Mouse (Mus musculus) macrophage (primary cell): ENCODE results near the gene Rtf2. TPM values are rescaled to one million over a fixed set of nuclear protein-coding genes. Genes with fewer than 3 reads are reported as not detected.
A peak's percentile ranks its signal among the peaks of the same experiment; 100 is the strongest.

Experiments
- H3K27ac ChIP-seq: fragments of 350-480 bp; formaldehyde crosslinking; 2 replicates; pipeline ENCODE4 v1.9.0; 2021
- H3K36me3 ChIP-seq: fragments of 350-480 bp; formaldehyde crosslinking; 2 replicates; pipeline ENCODE4 v1.9.0; 2021; ENCODE audit errors: inconsistent target
- H3K4me3 ChIP-seq: fragments of 350-480 bp; formaldehyde crosslinking; 2 replicates; pipeline ENCODE4 v1.9.0; 2021; ENCODE audit errors: inconsistent target
- H3K79me2 ChIP-seq: fragments of 350-480 bp; formaldehyde crosslinking; 2 replicates; pipeline ENCODE4 v1.9.0; 2021; ENCODE audit errors: inconsistent target
- WGBS: methylation state at CpG from one replicate; pipeline ENCODE4 v1.1.7; 2026; ENCODE audit warnings: inconsistent platforms; ENCODE audit not compliant: missing documents; 5-methylcytosine and 5-hydroxymethylcytosine counted together
- polyA plus RNA-seq: library from polyadenylated mRNA; stranded (reverse); fragments of 250-400 nt; gene quantifications from 3 replicates; pipeline ENCODE4 v1.2.4, GENCODE M21; 2018; ENCODE audit warnings: inconsistent platforms

Rtf2 gene
- polyA plus RNA-seq, 1 experiment from 2014 or later = 215 TPM

- H3K27ac ChIP-seq = no peak overlapping the region
- peaks cover 57% of the 10 kb centered on the region; the same call in 1 of the 2 replicates for H3K79me2 ChIP-seq
- WGBS = 92% methylated on average over 10 of the region's 10 CpGs
- H3K4me3 ChIP-seq = no peak overlapping the region
- peaks cover 88% of the 10 kb centered on the region for H3K36me3 ChIP-seq
These were observed 12.1 kb downstream of the Rtf2 start for GRCm38 (mm10) chr2:172452458-172452857.

DNA sequence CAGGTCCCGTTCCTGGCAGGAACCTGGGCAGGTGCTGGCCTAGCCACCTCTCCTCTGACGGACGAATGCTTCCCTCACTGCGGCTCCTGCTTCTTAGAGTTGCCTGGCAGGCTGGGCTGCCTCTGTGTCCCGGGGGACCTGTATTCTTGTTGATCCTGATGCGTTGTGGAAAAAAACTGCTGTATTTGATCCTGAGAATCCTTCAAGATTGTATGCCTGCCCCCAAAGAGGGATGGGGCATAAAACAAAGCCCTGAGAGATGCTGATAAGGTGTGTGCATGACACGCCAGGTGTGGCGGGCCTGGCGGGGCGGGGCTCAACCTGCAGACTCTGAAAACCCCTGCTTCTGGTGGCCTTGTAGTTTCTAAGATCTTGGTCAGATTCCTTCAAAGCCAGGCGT lies 18.1 kb downstream of the Rtf2 start, which contains the start of gene Gcnt7:
TSS of gene Gcnt7 (minus strand) at position 101 of the 400 bp plus-strand sequence.
- Histone ChIP-seq H3K27ac (no peak within 1 kb of the TSS), H3K79me2 (peaks cover 55% of the 10 kb centered on the region; the same call in 1 of the 2 replicates), H3K36me3 (peaks cover 80% of the 10 kb centered on the region), H3K4me3 (no peak within 1 kb of the TSS)
- WGBS = 96% methylated on average over 11 of the region's 11 CpGs

GRCm38 (mm10) chr2:172460647-172461046 lies 20.3 kb downstream of the Rtf2 start:
- no peak overlapping the region for H3K4me3 ChIP-seq
- H3K36me3 ChIP-seq = peaks cover 88% of the 10 kb centered on the region
- peaks cover 38% of the 10 kb centered on the region; the same call in 1 of the 2 replicates for H3K79me2 ChIP-seq
- 89% methylated on average over 2 of the region's 2 CpGs for WGBS
- H3K27ac ChIP-seq = no peak overlapping the region

- Histone ChIP-seq H3K27ac (no peak overlapping the region), H3K79me2 (peaks cover 16% of the 10 kb centered on the region; the same call in 1 of the 2 replicates), H3K36me3 (peaks cover 88% of the 10 kb centered on the region), H3K4me3 (no peak overlapping the region)
- 97% methylated on average over 4 of the region's 4 CpGs for WGBS
These were observed 22.5 kb downstream of the Rtf2 start for GRCm38 (mm10) chr2:172462813-172463212.

DNA sequence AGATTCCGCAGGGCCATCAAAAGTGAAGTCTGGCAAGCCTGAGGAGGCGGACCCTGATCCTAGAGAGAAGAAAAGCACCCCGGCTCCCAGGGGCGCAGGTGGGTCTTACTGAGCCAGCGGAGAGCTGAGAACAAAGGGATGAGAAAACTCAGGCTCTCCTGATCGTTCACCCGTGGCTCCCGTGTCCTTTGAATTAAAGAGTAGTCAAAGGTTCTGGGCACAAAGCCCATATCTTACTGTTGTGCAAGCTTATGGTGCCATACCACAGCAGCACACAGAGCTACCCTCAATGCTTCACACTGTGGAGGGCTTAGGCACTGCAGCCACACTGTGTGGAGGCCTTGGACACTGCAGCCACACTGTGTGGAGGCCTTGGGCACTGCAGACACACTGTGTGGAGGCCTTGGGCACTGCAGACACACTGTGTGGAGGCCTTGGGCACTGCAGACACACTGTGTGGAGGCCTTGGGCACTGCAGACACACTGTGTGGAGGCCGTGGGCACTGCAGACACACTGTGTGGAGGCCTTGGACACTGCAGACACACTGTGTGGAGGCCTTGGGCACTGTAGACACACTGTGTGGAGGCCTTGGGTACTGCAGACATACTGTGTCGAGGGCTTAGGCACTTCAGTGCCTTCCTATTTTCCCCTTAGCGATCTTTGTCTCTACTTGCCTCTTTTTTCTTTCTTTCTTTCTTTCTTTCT lies 26.2 kb downstream of the Rtf2 start:
- 92% methylated on average over 11 of the region's 11 CpGs for WGBS
- Histone ChIP-seq H3K27ac (no peak overlapping the region), H3K36me3 (peaks cover 84% of the 10 kb centered on the region), H3K79me2 (no peaks in the 10 kb centered on the region), H3K4me3 (no peak overlapping the region)

- Histone ChIP-seq H3K36me3 (peaks cover 78% of the 10 kb centered on the region), H3K79me2 (no peaks in the 10 kb centered on the region), H3K27ac (0 out of 2 replicates have a peak overlapping the region, but pooled peaks have one; percentile 4), H3K4me3 (no peak overlapping the region)
- 81% methylated on average over 4 of the region's 5 CpGs for WGBS
These were observed 26.9 kb downstream of the Rtf2 start for GRCm38 (mm10) chr2:172467206-172467605.

DNA sequence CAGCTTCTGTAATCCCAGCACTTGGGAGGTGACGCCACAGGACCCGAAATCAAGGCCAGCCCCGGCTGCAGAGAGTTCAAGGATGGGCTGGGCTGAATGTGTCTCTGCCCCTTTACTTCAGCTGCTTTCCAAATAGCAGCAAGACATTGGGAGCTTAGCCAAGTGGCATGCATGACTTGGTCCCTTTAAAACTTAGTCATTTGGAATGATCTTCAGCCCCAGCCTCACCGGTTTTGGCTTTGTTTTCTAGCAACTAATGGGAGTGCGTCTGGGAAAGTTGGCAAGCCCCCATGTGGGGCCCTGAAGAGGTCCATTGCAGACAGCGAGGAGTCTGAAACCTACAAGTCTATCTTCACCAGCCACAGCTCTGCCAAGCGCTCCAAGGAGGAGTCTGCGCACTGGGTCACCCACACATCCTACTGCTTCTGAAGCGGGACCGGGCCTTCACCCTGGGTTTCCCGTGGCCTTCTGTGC lies 28.0 kb downstream of the Rtf2 start:
- Histone ChIP-seq H3K27ac (no peak overlapping the region), H3K36me3 (peaks cover 66% of the 10 kb centered on the region), H3K79me2 (no peaks in the 10 kb centered on the region), H3K4me3 (no peak overlapping the region)
- 97% methylated on average over 11 of the region's 11 CpGs for WGBS

- WGBS = 88% methylated on average over 11 of the region's 11 CpGs
- no peak within 1 kb of the TSS for H3K27ac ChIP-seq
- no peak within 1 kb of the TSS for H3K4me3 ChIP-seq
- H3K79me2 ChIP-seq = no peaks in the 10 kb centered on the region
- H3K36me3 ChIP-seq = peaks cover 29% of the 10 kb centered on the region
These were observed 32.0 kb downstream of the Rtf2 start, which contains the start of gene Fam209 for GRCm38 (mm10) chr2:172472318-172472717. Gene Fam209, plus strand, starts transcription at chr2:172472520.

DNA sequence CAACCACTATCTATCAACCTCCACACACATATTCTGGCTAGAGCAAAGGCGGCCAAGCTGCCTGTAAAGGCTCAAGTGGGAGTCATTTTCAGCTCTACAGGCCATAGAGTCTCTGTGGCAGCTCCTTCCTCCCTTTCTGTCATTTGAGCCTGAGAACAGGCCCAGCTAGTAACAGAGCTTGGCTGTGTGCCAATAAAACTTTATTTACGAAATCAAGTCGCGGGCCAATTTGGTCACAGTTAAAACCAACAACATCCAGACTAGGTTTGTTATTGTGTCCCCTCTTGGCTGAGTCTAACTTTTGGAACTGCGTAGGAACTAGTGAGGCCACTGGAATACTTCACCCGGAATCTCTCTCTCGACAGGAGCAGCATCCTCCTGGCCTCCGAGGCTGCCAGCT lies 33.2 kb downstream of the Rtf2 start:
- 81% methylated on average over 8 of the region's 8 CpGs for WGBS

GRCm38 (mm10) chr2:172474970-172475369 lies 34.6 kb downstream of the Rtf2 start:
- Histone ChIP-seq H3K36me3 (peaks cover 2% of the 10 kb centered on the region), H3K79me2 (no peaks in the 10 kb centered on the region), H3K4me3 (no peak overlapping the region), H3K27ac (no peak overlapping the region)
- WGBS = 34% methylated on average over 6 of the region's 6 CpGs

More for the DNA sequence above, 33.2 kb downstream of the Rtf2 start:
- H3K4me3 ChIP-seq = no peak overlapping the region
- H3K79me2 ChIP-seq = no peaks in the 10 kb centered on the region
- peaks cover 16% of the 10 kb centered on the region for H3K36me3 ChIP-seq
- H3K27ac ChIP-seq = no peak overlapping the region

- Histone ChIP-seq H3K79me2 (no peaks in the 10 kb centered on the region), H3K27ac (no peak overlapping the region), H3K4me3 (no peak overlapping the region), H3K36me3 (no peaks in the 10 kb centered on the region)
- 28% methylated on average over 10 of the region's 10 CpGs for WGBS
These were observed 36.4 kb downstream of the Rtf2 start for GRCm38 (mm10) chr2:172476707-172477260.

DNA sequence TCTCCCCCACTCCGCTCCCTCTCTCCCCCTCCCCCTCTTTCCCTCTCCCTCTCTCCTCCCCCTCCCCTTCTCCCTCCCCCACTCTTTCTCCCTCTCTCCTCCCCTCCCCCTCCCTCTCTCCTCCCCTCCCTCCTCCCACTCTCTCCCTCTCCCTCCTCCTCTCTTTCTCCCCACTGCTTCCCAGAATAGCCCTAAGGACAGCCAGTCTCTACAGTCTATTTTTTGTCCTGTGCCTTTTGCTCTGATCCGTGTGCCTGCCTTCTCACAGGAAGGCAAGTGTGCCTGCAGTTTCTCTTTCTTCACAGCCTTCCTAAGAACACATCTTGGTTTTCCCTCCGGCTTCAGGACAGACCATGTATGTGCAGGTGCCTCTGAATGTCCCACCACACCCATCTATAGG lies 37.0 kb downstream of the Rtf2 start:
- no peak overlapping the region for H3K4me3 ChIP-seq
- no peaks in the 10 kb centered on the region for H3K36me3 ChIP-seq
- H3K79me2 ChIP-seq = no peaks in the 10 kb centered on the region
- 51% methylated on average over 3 of the region's 3 CpGs for WGBS
- no peak overlapping the region for H3K27ac ChIP-seq

DNA sequence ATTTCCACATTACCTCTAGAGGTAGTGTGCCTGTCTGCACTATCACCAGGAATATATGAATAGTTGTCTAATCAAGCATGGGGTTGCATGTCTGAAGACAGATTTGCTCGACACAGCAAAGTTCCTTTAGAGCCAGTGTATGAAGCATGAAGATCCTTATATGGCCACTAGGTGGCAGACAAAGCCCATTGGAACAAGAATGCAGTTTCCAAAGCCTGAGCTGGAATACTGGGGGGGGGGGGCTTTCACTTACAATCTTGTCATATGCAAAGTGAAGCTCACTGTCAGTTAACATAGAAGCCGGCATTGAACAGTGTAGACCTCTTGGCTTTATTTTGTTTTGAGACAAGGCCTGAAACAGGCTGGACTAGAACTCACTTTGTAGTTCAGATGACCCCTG lies 37.5 kb downstream of the Rtf2 start:
- 5% methylated on average over 2 of the region's 2 CpGs for WGBS
- Histone ChIP-seq H3K27ac (no peak overlapping the region), H3K4me3 (no peak overlapping the region), H3K36me3 (no peaks in the 10 kb centered on the region), H3K79me2 (no peaks in the 10 kb centered on the region)

DNA sequence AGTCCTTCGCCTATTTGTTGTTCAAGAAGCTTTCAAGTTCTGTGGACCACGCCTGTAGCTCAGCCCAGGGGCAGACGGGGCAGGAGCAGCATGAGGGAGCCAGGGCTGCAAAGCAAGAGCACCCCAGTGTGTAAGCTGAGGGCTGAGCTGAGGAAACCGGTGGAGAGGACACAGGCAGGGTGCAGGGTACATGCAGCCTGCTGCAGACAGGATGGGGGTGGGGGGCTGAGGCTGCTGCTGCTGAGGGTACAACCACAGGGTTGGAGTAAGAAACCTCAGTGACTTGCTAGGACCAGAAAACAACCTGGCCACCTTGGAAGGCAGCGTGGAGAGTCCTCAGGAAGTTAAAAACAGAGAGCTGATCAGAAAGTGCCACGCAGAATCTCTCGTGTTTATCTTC lies 39.9 kb downstream of the Rtf2 start:
- Histone ChIP-seq H3K79me2 (no peaks in the 10 kb centered on the region), H3K27ac (no peak overlapping the region), H3K36me3 (no peaks in the 10 kb centered on the region), H3K4me3 (no peak overlapping the region)
- WGBS = 72% methylated on average over 6 of the region's 7 CpGs

GRCm38 (mm10) chr2:172481654-172482385 lies 41.5 kb downstream of the Rtf2 start:
- Histone ChIP-seq H3K27ac (no peak overlapping the region), H3K79me2 (no peaks in the 10 kb centered on the region), H3K4me3 (no peak overlapping the region), H3K36me3 (no peaks in the 10 kb centered on the region)
- 40% methylated on average over 16 of the region's 16 CpGs for WGBS
